8 mouse cellular contexts compared by ENCODE assay signal in genomic region chrX:71150551-71151001, GRCm38 (mm10). TPM values are rescaled to one million over a fixed set of nuclear protein-coding genes. Genes with fewer than 3 reads are reported as not detected.
DNase-seq lines count a peak whose midpoint lies in the region; ATAC-seq and TF ChIP-seq lines count a peak whose summit lies in the region.

No protein-coding gene starts in this region.

- no peak overlapping the region for H3K4me3 ChIP-seq in lung, postnatal 0 days (ENCODE audit: low read depth, low read length)
- H3K4me3 ChIP-seq in midbrain, embryonic 11.5 days (ENCODE audit: low read depth, low read length): no peak overlapping the region

- peak; percentile 85 for ATAC-seq in frontal cortex, adult (ENCODE audit: low TSS enrichment)
- ATAC-seq in lung, postnatal 0 days: peak; percentile 75
- ATAC-seq in midbrain, embryonic 11.5 days (ENCODE audit: low FRiP score): no peak

- 51% methylated on average over 4 of the region's 4 CpGs for WGBS in lung, postnatal 0 days
- 85% methylated on average over 4 of the region's 4 CpGs for WGBS in midbrain, embryonic 11.5 days

- 0 out of 2 replicates have a peak, but pooled peaks have one; percentile 22 for TF ChIP-seq EP300 in lung, postnatal 0 days (IDR thresholded peaks at IDR 0.05)

- H3K4me1 ChIP-seq in lung, postnatal 0 days (ENCODE audit: insufficient read depth, low read depth, low read length): no peaks in the 10 kb centered on the region
- H3K4me1 ChIP-seq in midbrain, embryonic 11.5 days (ENCODE audit: control insufficient read depth, insufficient read depth, low read length): no peaks in the 10 kb centered on the region

- no peak for DNase-seq in frontal cortex, postnatal 10 days (ENCODE audit: low spot score in 2 of 2)
- peak; percentile 13 for DNase-seq in 416B (ENCODE audit: low read depth)
- DNase-seq in cerebellum, adult 9-10 months: peak; percentile 93
- peak; percentile 60 to 63 for DNase-seq in heart, postnatal 36 days
- DNase-seq in lung, postnatal 0 days (ENCODE audit: low spot score): peak; percentile 18
- DNase-seq in thymus, postnatal 25 days: no peak
- DNase-seq in midbrain, embryonic 11.5 days (ENCODE audit: low spot score, missing footprints): no peak

- H3K9ac ChIP-seq in lung, postnatal 0 days (replicated peaks; ENCODE audit: low read depth): no peak overlapping the region
- no peak overlapping the region for H3K9ac ChIP-seq in midbrain, embryonic 11.5 days (ENCODE audit: low read length)

- no peak overlapping the region for H3K4me2 ChIP-seq in lung, postnatal 0 days (replicated peaks; ENCODE audit: low read depth, low read length)
- no peak overlapping the region for H3K4me2 ChIP-seq in midbrain, embryonic 11.5 days

- H3K9me3 ChIP-seq in lung, postnatal 0 days (ENCODE audit: low read length): no peaks in the 10 kb centered on the region
- H3K9me3 ChIP-seq in midbrain, embryonic 11.5 days (ENCODE audit: control insufficient read depth, low read length): no peaks in the 10 kb centered on the region

- H3K27me3 ChIP-seq in lung, postnatal 0 days (replicated peaks; ENCODE audit: insufficient read depth, low read length): no peaks in the 10 kb centered on the region
- H3K27me3 ChIP-seq in midbrain, embryonic 11.5 days (ENCODE audit: control insufficient read depth, insufficient read depth, low read length): no peaks in the 10 kb centered on the region

- no peak overlapping the region for H3K27ac ChIP-seq in lung, postnatal 0 days (ENCODE audit: low read length)
- H3K27ac ChIP-seq in midbrain, embryonic 11.5 days (ENCODE audit: low read depth, low read length): no peak overlapping the region

- intact Hi-C loops in heart, postnatal 36 days (cut with DNase I): loop anchor here (5.0 kb wide), 2 partner anchors 62 to 98 kb away; partner anchors contain the start of genes Mamld1 and Mtm1

- TF ChIP-seq CTCF in lung, postnatal 0 days (IDR thresholded peaks at IDR 0.05): no peak

- no peaks in the 10 kb centered on the region for H3K36me3 ChIP-seq in lung, postnatal 0 days (ENCODE audit: insufficient read depth, low read length)
- no peaks in the 10 kb centered on the region for H3K36me3 ChIP-seq in midbrain, embryonic 11.5 days (ENCODE audit: control insufficient read depth, insufficient read depth, low read length)

RNA-seq across cellular contexts. Expression of gene Mtm1, which starts 60.0 kb away (rescaled TPM):
- total RNA-seq in heart, postnatal 36 days (2021): 10 to 100 TPM; 20.8 to 21.4 TPM
- 8.4 and 8.8 TPM in 2 replicates for polyA plus RNA-seq in lung, postnatal 0 days (2015; fragmentation: Nextera tagmentation; extraction: Ambion mirVana)
- 3.9 and 4.4 TPM in 2 replicates for polyA plus RNA-seq in midbrain, embryonic 11.5 days (2014; fragmentation: Nextera tagmentation; extraction: Ambion mirVana)

Comparison
In these comparisons a context has a peak if more than half of its experiments do, and no peak if none do; other contexts are left out.
1. DNase-seq: peak in 416B (single experiment), cerebellum, adult 9-10 months (single experiment), heart, postnatal 36 days (2 of 2) and lung, postnatal 0 days (single experiment); none in frontal cortex, postnatal 10 days (0 of 2), thymus, postnatal 25 days (single experiment) and midbrain, embryonic 11.5 days (single experiment).